Mouse (Mus musculus): ENCODE data around the gene Lrrc20. TPM values are rescaled to one million over a fixed set of nuclear protein-coding genes. Genes with fewer than 3 reads are reported as not detected.
A peak's percentile ranks its signal among the peaks of the same experiment; 100 is the strongest.

Lrrc20 gene
- total RNA-seq, 2 experiments from 2014 or later = 13.0 to 13.9 TPM

- intact Hi-C loops (cut with DNase I) = no loop called here
- DNase-seq (ENCODE audit: low spot score in 2 of 2) = no peak
These were observed 31.0 kb downstream of the Lrrc20 start for GRCm38 (mm10) chr10:61506381-61507200.

- DNase-seq (ENCODE audit: low spot score in 2 of 2) = no peak
- intact Hi-C loops (cut with DNase I) = no loop called here
These were observed 34.3 kb downstream of the Lrrc20 start for GRCm38 (mm10) chr10:61509873-61510272.

GRCm38 (mm10) chr10:61510809-61511208, 35.2 kb downstream of the Lrrc20 start:
- DNase-seq (ENCODE audit: low spot score in 2 of 2) = no peak
- intact Hi-C loops (cut with DNase I) = no loop called here

- intact Hi-C loops (cut with DNase I) = no loop called here
- no peak for DNase-seq (ENCODE audit: low spot score in 2 of 2)
These were observed 36.8 kb downstream of the Lrrc20 start for GRCm38 (mm10) chr10:61512215-61512889.

GRCm38 (mm10) chr10:61516866-61517265, 41.3 kb downstream of the Lrrc20 start:
- intact Hi-C loops (cut with DNase I) = no loop called here

GRCm38 (mm10) chr10:61517296-61518071, 41.9 kb downstream of the Lrrc20 start:
- intact Hi-C loops (cut with DNase I) = no loop called here
- DNase-seq (ENCODE audit: low spot score in 2 of 2) = peak; percentile 17 to 23

More at GRCm38 (mm10) chr10:61516866-61517265, 41.3 kb downstream of the Lrrc20 start:
- DNase-seq (ENCODE audit: low spot score in 2 of 2) = no peak

- no peak for DNase-seq (ENCODE audit: low spot score in 2 of 2)
- intact Hi-C loops (cut with DNase I) = no loop called here
These were observed 42.7 kb downstream of the Lrrc20 start for GRCm38 (mm10) chr10:61518320-61518719.

- intact Hi-C loops (cut with DNase I) = no loop called here
- DNase-seq (ENCODE audit: low spot score in 2 of 2) = no peak
These were observed 43.9 kb downstream of the Lrrc20 start for GRCm38 (mm10) chr10:61519491-61519890.

- DNase-seq (ENCODE audit: low spot score in 2 of 2) = no peak
- intact Hi-C loops (cut with DNase I) = no loop called here
These were observed 45.1 kb downstream of the Lrrc20 start for GRCm38 (mm10) chr10:61520714-61521113.

- no peak for DNase-seq (ENCODE audit: low spot score in 2 of 2)
These were observed 55.3 kb downstream of the Lrrc20 start for GRCm38 (mm10) chr10:61530936-61531335.

GRCm38 (mm10) chr10:61533285-61533684, 57.7 kb downstream of the Lrrc20 start:
- intact Hi-C loops (cut with DNase I) = no loop called here
- DNase-seq (ENCODE audit: low spot score in 2 of 2) = no peak

More at GRCm38 (mm10) chr10:61530936-61531335, 55.3 kb downstream of the Lrrc20 start:
- intact Hi-C loops (cut with DNase I) = no loop called here

GRCm38 (mm10) chr10:61534371-61535101, 58.9 kb downstream of the Lrrc20 start:
- no peak for DNase-seq (ENCODE audit: low spot score in 2 of 2)
- intact Hi-C loops (cut with DNase I) = no loop called here

- intact Hi-C loops (cut with DNase I) = no loop called here
- no peak for DNase-seq (ENCODE audit: low spot score in 2 of 2)
These were observed 59.8 kb downstream of the Lrrc20 start for GRCm38 (mm10) chr10:61535441-61535840.

GRCm38 (mm10) chr10:61536130-61537035, 60.8 kb downstream of the Lrrc20 start:
- intact Hi-C loops (cut with DNase I) = no loop called here
- DNase-seq (ENCODE audit: low spot score in 2 of 2) = no peak

- no peak for DNase-seq (ENCODE audit: low spot score in 2 of 2)
- intact Hi-C loops (cut with DNase I) = no loop called here
These were observed 61.4 kb downstream of the Lrrc20 start for GRCm38 (mm10) chr10:61537036-61537380.

- intact Hi-C loops (cut with DNase I) = no loop called here
- no peak for DNase-seq (ENCODE audit: low spot score in 2 of 2)
These were observed 62.8 kb downstream of the Lrrc20 start for GRCm38 (mm10) chr10:61538446-61538845.

- intact Hi-C loops (cut with DNase I) = no loop called here
- DNase-seq (ENCODE audit: low spot score in 2 of 2) = no peak
These were observed 68.7 kb downstream of the Lrrc20 start for GRCm38 (mm10) chr10:61544127-61544862.

GRCm38 (mm10) chr10:61544863-61545240, 69.3 kb downstream of the Lrrc20 start:
- no peak for DNase-seq (ENCODE audit: low spot score in 2 of 2)
- intact Hi-C loops (cut with DNase I) = no loop called here

All from left cerebral cortex, postnatal 14 days (tissue).